Comparison of ENCODE assay signal across 9 mouse cellular contexts in genomic region chr14:33939117-33939516, GRCm38 (mm10). TPM values are rescaled to one million over a fixed set of nuclear protein-coding genes. Genes with fewer than 3 reads are reported as not detected.
A peak's percentile ranks its signal among the peaks of the same experiment; 100 is the strongest.
DNase-seq lines count a peak whose midpoint lies in the region; ATAC-seq lines count a peak whose summit lies in the region.
"Had no signal": no experiment of that assay in that cellular context is flagged by ENCODE, and none has a peak within 500 bp of the region (broad histone marks: within the 10 kb centered on the region; RNA-seq: fewer than 3 reads in every experiment).

No protein-coding gene starts in this region.

- peak; percentile 47 for DNase-seq in thymus, postnatal 0 days (ENCODE audit: low spot score)
- no peak for DNase-seq in thymus, adult 18-20 months
- DNase-seq in embryo, embryonic 10.5 days (ENCODE audit: low spot score): peak; percentile 87
- DNase-seq in kidney, adult 9 months: peak; percentile 54
- DNase-seq in neural tube, embryonic 10.5 days (ENCODE audit: extremely low spot score, low spot score): peak; percentile 82

- peaks cover 23% of the 10 kb centered on the region for H3K36me3 ChIP-seq in limb, embryonic 13.5 days
- H3K36me3 ChIP-seq: liver, embryonic 15.5 days had no signal

- 22% methylated on average over 9 of the region's 9 CpGs for WGBS in limb, embryonic 13.5 days

- peak overlapping the region; percentile 49 for H3K4me2 ChIP-seq in limb, embryonic 13.5 days (replicated peaks)
- H3K4me2 ChIP-seq: liver, embryonic 15.5 days had no signal

- no peak overlapping the region for H3K9ac ChIP-seq in limb, embryonic 13.5 days
- H3K9ac ChIP-seq: liver, embryonic 15.5 days had no signal

- peaks cover 4% of the 10 kb centered on the region; the same call in 1 of the 2 replicates for H3K4me1 ChIP-seq in limb, embryonic 13.5 days
- H3K4me1 ChIP-seq: liver, embryonic 15.5 days had no signal

- H3K9me3 ChIP-seq in limb, embryonic 13.5 days: no peaks in the 10 kb centered on the region
- H3K9me3 ChIP-seq: liver, embryonic 15.5 days had no signal

- no peak overlapping the region for H3K27ac ChIP-seq in limb, embryonic 13.5 days
- H3K27ac ChIP-seq: liver, embryonic 15.5 days had no signal

- peak; percentile 90 for ATAC-seq in granulocyte monocyte progenitor cell, adult 5-6 weeks (replicated peaks; ENCODE audit: poor library complexity, severe bottlenecking)
- no peak for ATAC-seq in limb, embryonic 13.5 days (ENCODE audit: low FRiP score, low read depth)
- ATAC-seq in inflammation-experienced regulatory T-cells, adult 6 months: no peak

- H3K27me3 ChIP-seq in limb, embryonic 13.5 days: peaks cover 18% of the 10 kb centered on the region
- H3K27me3 ChIP-seq: liver, embryonic 15.5 days had no signal

- H3K4me3 ChIP-seq in limb, embryonic 13.5 days: no peak overlapping the region
- H3K4me3 ChIP-seq: liver, embryonic 15.5 days had no signal

RNA-seq across cellular contexts. Expression of gene Gdf2, which starts 1.7 kb away (rescaled TPM):
- polyA plus RNA-seq in thymus, postnatal 0 days (2015; fragmentation: Nextera tagmentation; extraction: Ambion mirVana): not detected in 2 replicates
- not detected in 2 replicates for total RNA-seq in granulocyte monocyte progenitor cell, adult 5-6 weeks (2014; fragmentation: Nextera tagmentation)
- total RNA-seq in granulocyte monocyte progenitor cell, adult 5-6 weeks (2017): not detected in 2 replicates
- not detected in 2 replicates for polyA plus RNA-seq in limb, embryonic 13.5 days (2015; fragmentation: Nextera tagmentation; extraction: Ambion mirVana)
- not detected for polyA plus RNA-seq in inflammation-experienced regulatory T-cells, adult 6 months (2017; shearing (Covaris generic))

RNA-seq across cellular contexts. Expression of gene Rbp3, which starts 14.7 kb away (rescaled TPM):
- not detected in 2 replicates for polyA plus RNA-seq in thymus, postnatal 0 days (2015; fragmentation: Nextera tagmentation; extraction: Ambion mirVana)
- not detected in 2 replicates for total RNA-seq in granulocyte monocyte progenitor cell, adult 5-6 weeks (2014; fragmentation: Nextera tagmentation)
- total RNA-seq in granulocyte monocyte progenitor cell, adult 5-6 weeks (2017): not detected in 2 replicates
- not detected in 2 replicates for polyA plus RNA-seq in limb, embryonic 13.5 days (2015; fragmentation: Nextera tagmentation; extraction: Ambion mirVana)
- polyA plus RNA-seq in inflammation-experienced regulatory T-cells, adult 6 months (2017; shearing (Covaris generic)): not detected

RNA-seq across cellular contexts. Expression of gene Gdf10, which starts 15.7 kb away (rescaled TPM):
- 1.9 and 2.5 TPM in 2 replicates for polyA plus RNA-seq in thymus, postnatal 0 days (2015; fragmentation: Nextera tagmentation; extraction: Ambion mirVana)
- not detected in 2 replicates for total RNA-seq in granulocyte monocyte progenitor cell, adult 5-6 weeks (2014; fragmentation: Nextera tagmentation)
- not detected in 2 replicates for total RNA-seq in granulocyte monocyte progenitor cell, adult 5-6 weeks (2017)
- polyA plus RNA-seq in limb, embryonic 13.5 days (2015; fragmentation: Nextera tagmentation; extraction: Ambion mirVana): 48.6 and 52.2 TPM in 2 replicates
- polyA plus RNA-seq in inflammation-experienced regulatory T-cells, adult 6 months (2017; shearing (Covaris generic)): not detected

RNA-seq across cellular contexts. Expression of gene Zfp488, which starts 39.4 kb away (rescaled TPM):
- not detected in 2 replicates for polyA plus RNA-seq in thymus, postnatal 0 days (2015; fragmentation: Nextera tagmentation; extraction: Ambion mirVana)
- total RNA-seq in granulocyte monocyte progenitor cell, adult 5-6 weeks (2014; fragmentation: Nextera tagmentation): not detected in 2 replicates
- total RNA-seq in granulocyte monocyte progenitor cell, adult 5-6 weeks (2017): not detected in 2 replicates
- polyA plus RNA-seq in limb, embryonic 13.5 days (2015; fragmentation: Nextera tagmentation; extraction: Ambion mirVana): 0.38 and 0.46 TPM in 2 replicates
- polyA plus RNA-seq in inflammation-experienced regulatory T-cells, adult 6 months (2017; shearing (Covaris generic)): not detected
- polyA plus RNA-seq: liver, embryonic 15.5 days had no signal

Comparison
In these comparisons a context has a peak if more than half of its experiments do, and no peak if none do; other contexts are left out.
1. DNase-seq: peak in thymus, postnatal 0 days (single experiment), embryo, embryonic 10.5 days (single experiment), kidney, adult 9 months (single experiment) and neural tube, embryonic 10.5 days (single experiment); none in thymus, adult 18-20 months (0 of 2).
2. RNA of gene Gdf10, which starts 15.7 kb away (polyA plus RNA-seq): 48.6 to 52.2 TPM in limb, embryonic 13.5 days; 1.9 to 2.5 TPM in thymus, postnatal 0 days and not detected in inflammation-experienced regulatory T-cells, adult 6 months; every median in the first group is over 10 times any median in the second.